Mouse (Mus musculus) bone marrow macrophage, adult 2 months (primary cell): Measurements from ENCODE around the gene Tmem262.

ENCODE experiments used
- CTCF ChIP-seq: IDR thresholded peaks from 2 replicates; pipeline ENCODE4 v1.5.1; 2012; ENCODE audit warnings: low read depth, mild to moderate bottlenecking, low read length, moderate library complexity
- POLR2A ChIP-seq: IDR thresholded peaks from 2 replicates; pipeline ENCODE4 v1.6.1; 2012; ENCODE audit warnings: mild to moderate bottlenecking, low read depth, low read length, borderline replicate concordance

- TF ChIP-seq POLR2A (no peak), CTCF (no peak)
Observed at GRCm38 (mm10) chr19:6082156-6082555, 2.3 kb downstream of the Tmem262 start, which contains the start of gene Gm28374.
